Mouse (Mus musculus): ENCODE data around the gene Tagap.
"Not testable (repeated sequence)": the region's sequence is repeated elsewhere in the genome, so short reads cannot be mapped to it uniquely, and the experiment has no call there.

Tagap gene

GRCm38 (mm10) chr17:7914596-7915227, 11.1 kb upstream of the Tagap start:
- ATAC-seq (ENCODE audit: insufficient number of reproducible peaks, low FRiP score, low TSS enrichment): no peak

GRCm38 (mm10) chr17:7915791-7916190, 10.0 kb upstream of the Tagap start:
- ATAC-seq (ENCODE audit: insufficient number of reproducible peaks, low FRiP score, low TSS enrichment): no peak

- no peak for ATAC-seq (ENCODE audit: insufficient number of reproducible peaks, low FRiP score, low TSS enrichment)
Measured at GRCm38 (mm10) chr17:7916782-7917574, 8.8 kb upstream of the Tagap start.

- ATAC-seq (ENCODE audit: insufficient number of reproducible peaks, low FRiP score, low TSS enrichment): no peak
Measured at GRCm38 (mm10) chr17:7918355-7918754, 7.4 kb upstream of the Tagap start.

- ATAC-seq (ENCODE audit: insufficient number of reproducible peaks, low FRiP score, low TSS enrichment): no peak
Measured at GRCm38 (mm10) chr17:7919209-7919608, 6.6 kb upstream of the Tagap start.

- no peak for ATAC-seq (ENCODE audit: insufficient number of reproducible peaks, low FRiP score, low TSS enrichment)
Measured at GRCm38 (mm10) chr17:7922564-7922963, 3.2 kb upstream of the Tagap start.

GRCm38 (mm10) chr17:7924185-7924725, 1.5 kb upstream of the Tagap start:
- no peak for ATAC-seq (ENCODE audit: insufficient number of reproducible peaks, low FRiP score, low TSS enrichment)

- ATAC-seq (ENCODE audit: insufficient number of reproducible peaks, low FRiP score, low TSS enrichment): no peak
Measured at GRCm38 (mm10) chr17:7927582-7928535, 2.1 kb downstream of the Tagap start.

GRCm38 (mm10) chr17:7928662-7929061, 2.9 kb downstream of the Tagap start:
- ATAC-seq (ENCODE audit: insufficient number of reproducible peaks, low FRiP score, low TSS enrichment): no peak

GRCm38 (mm10) chr17:7929279-7929678, 3.5 kb downstream of the Tagap start:
- no peak for ATAC-seq (ENCODE audit: insufficient number of reproducible peaks, low FRiP score, low TSS enrichment)

- ATAC-seq (ENCODE audit: insufficient number of reproducible peaks, low FRiP score, low TSS enrichment): no peak
Measured at GRCm38 (mm10) chr17:7931096-7931990, 5.5 kb downstream of the Tagap start.

GRCm38 (mm10) chr17:7932121-7932520, 6.3 kb downstream of the Tagap start:
- not testable (repeated sequence) for ATAC-seq (ENCODE audit: insufficient number of reproducible peaks, low FRiP score, low TSS enrichment)

GRCm38 (mm10) chr17:7939640-7940039, 13.8 kb downstream of the Tagap start:
- ATAC-seq (ENCODE audit: insufficient number of reproducible peaks, low FRiP score, low TSS enrichment): no peak

GRCm38 (mm10) chr17:7945117-7946052, 19.6 kb downstream of the Tagap start, which contains the start of gene Rsph3a:
Rsph3a (plus strand) TSS chr17:7945614.
- peak; percentile 87 for ATAC-seq (ENCODE audit: insufficient number of reproducible peaks, low FRiP score, low TSS enrichment)

- ATAC-seq (ENCODE audit: insufficient number of reproducible peaks, low FRiP score, low TSS enrichment): not testable (repeated sequence)
Measured at GRCm38 (mm10) chr17:7946053-7946627, 20.3 kb downstream of the Tagap start.

- ATAC-seq (ENCODE audit: insufficient number of reproducible peaks, low FRiP score, low TSS enrichment): not testable (repeated sequence)
Measured at GRCm38 (mm10) chr17:7951333-7951732, 25.5 kb downstream of the Tagap start.

GRCm38 (mm10) chr17:7957242-7957641, 31.4 kb downstream of the Tagap start:
- not testable (repeated sequence) for ATAC-seq (ENCODE audit: insufficient number of reproducible peaks, low FRiP score, low TSS enrichment)

GRCm38 (mm10) chr17:7963333-7963732, 37.5 kb downstream of the Tagap start:
- ATAC-seq (ENCODE audit: insufficient number of reproducible peaks, low FRiP score, low TSS enrichment): not testable (repeated sequence)
